In the genomic region with DNA sequence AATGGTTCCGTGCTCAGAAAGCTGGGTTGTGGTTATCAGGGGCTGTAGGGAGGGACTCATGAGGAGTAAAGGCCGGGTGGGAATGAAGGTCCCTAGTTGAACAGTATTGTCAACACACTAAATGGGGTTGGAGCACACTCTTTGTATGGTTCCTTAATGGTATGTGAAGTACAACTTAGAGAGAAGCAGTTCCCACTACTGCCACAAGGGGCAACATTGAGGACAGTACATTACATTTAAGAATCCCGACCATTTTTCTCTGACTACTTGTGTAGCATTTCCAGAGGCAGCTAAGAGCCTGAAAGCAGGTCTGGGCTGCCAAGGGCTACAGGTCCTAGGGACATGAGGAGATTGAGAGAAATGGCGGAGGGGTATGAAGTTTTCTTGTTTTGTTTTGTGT, we compare ENCODE assay signal across 9 mouse cellular contexts. TPM values are rescaled to one million over a fixed set of nuclear protein-coding genes. Genes with fewer than 3 reads are reported as not detected.
A peak's percentile ranks its signal among the peaks of the same experiment; 100 is the strongest.
DNase-seq lines count a peak whose midpoint lies in the region; ATAC-seq and TF ChIP-seq lines count a peak whose summit lies in the region.
"Had no signal": no experiment of that assay in that cellular context is flagged by ENCODE, and none has a peak within 500 bp of the region (broad histone marks: within the 10 kb centered on the region; RNA-seq: fewer than 3 reads in every experiment).

No protein-coding gene starts in this region.

- TF ChIP-seq POLR2A in bone marrow, adult 2 months (IDR thresholded peaks at IDR 0.05; ENCODE audit: borderline replicate concordance, control insufficient read depth, low read depth, low read length) = no peak

- peaks cover 12% of the 10 kb centered on the region for H3K4me1 ChIP-seq in heart, embryonic 10.5 days
- no peaks in the 10 kb centered on the region; the same call in 1 of the 2 replicates for H3K4me1 ChIP-seq in bone marrow, adult 2 months (ENCODE audit: control insufficient read depth, insufficient read depth, low read length)
- peaks cover 3% of the 10 kb centered on the region; the same call in 1 of the 2 replicates for H3K4me1 ChIP-seq in midbrain, embryonic 14.5 days (ENCODE audit: control insufficient read depth, insufficient read depth, low read length)

- no peak overlapping the region for H3K4me3 ChIP-seq in heart, embryonic 10.5 days
- no peak overlapping the region for H3K4me3 ChIP-seq in bone marrow, adult 2 months (replicated peaks; ENCODE audit: control insufficient read depth, low read depth, low read length)
- H3K4me3 ChIP-seq in midbrain, embryonic 14.5 days (replicated peaks; ENCODE audit: low read depth, low read length) = no peak overlapping the region

- no peaks in the 10 kb centered on the region for H3K36me3 ChIP-seq in heart, embryonic 10.5 days
- H3K36me3 ChIP-seq in midbrain, embryonic 14.5 days (ENCODE audit: control insufficient read depth, insufficient read depth, low read length) = no peaks in the 10 kb centered on the region

- H3K27ac ChIP-seq in heart, embryonic 10.5 days = no peak overlapping the region
- no peak overlapping the region for H3K27ac ChIP-seq in bone marrow, adult 2 months (ENCODE audit: control insufficient read depth, insufficient read depth, low read depth, low read length, poor library complexity)
- no peak overlapping the region for H3K27ac ChIP-seq in midbrain, embryonic 14.5 days (replicated peaks; ENCODE audit: low read depth, low read length)

- peak; percentile 53 for TF ChIP-seq CTCF in bone marrow, adult 2 months (IDR thresholded peaks at IDR 0.05; ENCODE audit: control insufficient read depth, insufficient read depth, low read length)

- H3K27me3 ChIP-seq in heart, embryonic 10.5 days (ENCODE audit: insufficient read depth, poor library complexity, severe bottlenecking) = peaks cover 14% of the 10 kb centered on the region
- H3K27me3 ChIP-seq in midbrain, embryonic 14.5 days (ENCODE audit: control insufficient read depth, insufficient read depth, low read length) = no peaks in the 10 kb centered on the region

- no peaks in the 10 kb centered on the region for H3K9me3 ChIP-seq in heart, embryonic 10.5 days
- no peaks in the 10 kb centered on the region for H3K9me3 ChIP-seq in midbrain, embryonic 14.5 days (ENCODE audit: control insufficient read depth, low read length)

- 32% methylated on average over 4 of the region's 4 CpGs for WGBS in heart, embryonic 10.5 days
- 31% methylated on average over 4 of the region's 4 CpGs for WGBS in bone marrow, adult 2 months
- 28% methylated on average over 4 of the region's 4 CpGs for WGBS in midbrain, embryonic 14.5 days

- no peak overlapping the region for H3K9ac ChIP-seq in midbrain, embryonic 14.5 days (replicated peaks; ENCODE audit: low read length)

- ATAC-seq in midbrain, embryonic 14.5 days (ENCODE audit: low FRiP score, low TSS enrichment) = no peak

- H3K4me2 ChIP-seq in midbrain, embryonic 14.5 days (ENCODE audit: low read length) = no peak overlapping the region

- DNase-seq in heart, adult 18-20 months = peak; percentile 38 to 81
- DNase-seq in heart, embryonic 10.5 days (ENCODE audit: low spot score) = no peak
- peak; percentile 77 for DNase-seq in CD4-positive helper T cell, adult 2 months (ENCODE audit: low read depth, low spot score)
- peak; percentile 28 for DNase-seq in fibroblast of lung, adult 2 months (ENCODE audit: low read depth)
- DNase-seq in layer of hippocampus, adult 9-10 months (ENCODE audit: low spot score) = peak; percentile 66
- peak; percentile 88 for DNase-seq in midbrain, embryonic 14.5 days
- peak; percentile 77 for DNase-seq in testis, postnatal 10 days (ENCODE audit: low spot score)

RNA-seq across cellular contexts. Expression of a gene that starts 2.5 kb away (rescaled TPM):
- not detected for total RNA-seq in heart, adult 18-20 months (2021)
- not detected in 2 replicates for polyA plus RNA-seq in heart, embryonic 10.5 days (2016; fragmentation: Nextera tagmentation; extraction: Ambion mirVana)
- polyA plus RNA-seq in bone marrow, adult 2 months (2011; ENCODE audit: insufficient read depth, insufficient read length, low replicate concordance, missing spikeins) = not detected in 2 replicates
- not detected in 2 replicates for polyA plus RNA-seq in midbrain, embryonic 14.5 days (2014; fragmentation: Nextera tagmentation; extraction: Ambion mirVana)

RNA-seq across cellular contexts. Expression of a gene that starts 2.8 kb away (rescaled TPM):
- not detected for total RNA-seq in heart, adult 18-20 months (2021)
- 0.41 and 1.5 TPM in 2 replicates for polyA plus RNA-seq in heart, embryonic 10.5 days (2016; fragmentation: Nextera tagmentation; extraction: Ambion mirVana)
- polyA plus RNA-seq in bone marrow, adult 2 months (2011; ENCODE audit: insufficient read depth, insufficient read length, low replicate concordance, missing spikeins) = not detected in 2 replicates
- 1.00 and 2.2 TPM in 2 replicates for polyA plus RNA-seq in midbrain, embryonic 14.5 days (2014; fragmentation: Nextera tagmentation; extraction: Ambion mirVana)

RNA-seq across cellular contexts. Expression of a gene that starts 5.3 kb away (rescaled TPM):
- total RNA-seq in heart, adult 18-20 months (2021) = not detected
- not detected in 2 replicates for polyA plus RNA-seq in heart, embryonic 10.5 days (2016; fragmentation: Nextera tagmentation; extraction: Ambion mirVana)
- polyA plus RNA-seq in bone marrow, adult 2 months (2011; ENCODE audit: insufficient read depth, insufficient read length, low replicate concordance, missing spikeins) = not detected in 2 replicates
- 0.41 TPM in 1 of 2 replicates, not detected in the other for polyA plus RNA-seq in midbrain, embryonic 14.5 days (2014; fragmentation: Nextera tagmentation; extraction: Ambion mirVana)

RNA-seq across cellular contexts. Expression of a gene that starts 12.2 kb away (rescaled TPM):
- 100 to 1,000 TPM; 357 to 360 TPM for total RNA-seq in heart, adult 18-20 months (2021)
- 907 and 984 TPM in 2 replicates for polyA plus RNA-seq in heart, embryonic 10.5 days (2016; fragmentation: Nextera tagmentation; extraction: Ambion mirVana)
- 185 and 239 TPM in 2 replicates for polyA plus RNA-seq in bone marrow, adult 2 months (2011; ENCODE audit: insufficient read depth, insufficient read length, low replicate concordance, missing spikeins)
- 1,255 and 1,621 TPM in 2 replicates for polyA plus RNA-seq in midbrain, embryonic 14.5 days (2014; fragmentation: Nextera tagmentation; extraction: Ambion mirVana)

RNA-seq across cellular contexts. Expression of a gene that starts 26.7 kb away (rescaled TPM):
- total RNA-seq in heart, adult 18-20 months (2021) = not detected
- polyA plus RNA-seq in heart, embryonic 10.5 days (2016; fragmentation: Nextera tagmentation; extraction: Ambion mirVana) = not detected in 2 replicates
- not detected in 2 replicates for polyA plus RNA-seq in bone marrow, adult 2 months (2011; ENCODE audit: insufficient read depth, insufficient read length, low replicate concordance, missing spikeins)
- polyA plus RNA-seq in midbrain, embryonic 14.5 days (2014; fragmentation: Nextera tagmentation; extraction: Ambion mirVana) = not detected in 2 replicates
- polyA plus RNA-seq: large intestine, adult 2 months had no signal
